8 mouse cellular contexts compared by ENCODE assay signal in the genomic region with DNA sequence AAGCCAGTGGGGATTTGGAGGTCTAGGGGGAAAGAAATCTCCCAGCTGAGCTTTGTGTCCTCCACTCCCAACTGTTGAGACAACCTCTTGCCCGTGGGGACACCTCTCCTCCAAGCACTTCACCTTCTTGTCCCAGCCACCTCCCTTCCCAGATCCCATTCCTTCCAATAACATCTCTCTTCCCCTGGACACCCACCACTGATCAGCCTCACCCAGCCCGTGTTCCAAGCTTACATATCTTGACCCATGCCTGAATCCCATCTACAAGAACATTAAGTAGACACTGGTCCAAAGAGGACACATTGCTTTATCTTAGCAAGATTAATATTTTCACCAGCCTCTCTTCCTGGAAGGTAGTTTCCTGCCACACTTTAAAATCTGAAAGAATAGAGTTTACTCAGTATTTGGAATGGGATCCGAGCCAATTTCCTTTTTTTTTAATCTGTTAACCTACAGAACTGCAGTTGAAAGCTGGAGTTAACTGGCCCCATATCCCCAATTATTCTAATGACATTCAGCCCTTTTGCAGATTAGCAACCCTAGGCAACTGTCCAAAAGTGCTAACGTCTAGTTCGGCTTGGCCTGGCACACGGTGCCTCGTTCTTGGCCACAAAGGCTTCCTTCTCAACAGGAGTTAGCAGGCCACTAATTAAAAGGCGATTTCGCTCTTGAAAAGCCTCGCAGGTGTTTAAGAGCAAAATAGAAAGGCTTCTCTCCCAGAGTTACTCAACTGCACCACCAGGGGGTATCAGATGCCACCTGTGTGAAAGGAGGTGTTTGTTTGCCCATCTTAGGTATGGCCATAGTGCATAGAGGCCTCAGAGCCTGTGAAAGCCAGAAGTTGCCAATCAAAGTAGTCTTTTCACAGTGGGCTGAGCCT. TPM values are rescaled to one million over a fixed set of nuclear protein-coding genes. Genes with fewer than 3 reads are reported as not detected.
DNase-seq lines count a peak whose midpoint lies in the region; ATAC-seq and TF ChIP-seq lines count a peak whose summit lies in the region.

No protein-coding gene starts in this region.

- peaks cover 13% of the 10 kb centered on the region for H3K4me1 ChIP-seq in embryonic facial prominence, embryonic 14.5 days (ENCODE audit: control insufficient read depth, insufficient read depth, low read length)
- peaks cover 32% of the 10 kb centered on the region for H3K4me1 ChIP-seq in neural tube, embryonic 15.5 days

- no peak overlapping the region for H3K4me3 ChIP-seq in layer of hippocampus, adult 2 months
- no peak overlapping the region for H3K4me3 ChIP-seq in embryonic facial prominence, embryonic 14.5 days (ENCODE audit: low read depth, low read length)
- no peak overlapping the region for H3K4me3 ChIP-seq in neural tube, embryonic 15.5 days (replicated peaks)

- TF ChIP-seq CTCF in layer of hippocampus, adult 2 months (conservative IDR thresholded peaks at IDR 0.05), result peak; percentile 76
- peak; percentile 77 for TF ChIP-seq CTCF in Patski (IDR thresholded peaks at IDR 0.05)

- no peaks in the 10 kb centered on the region for H3K36me3 ChIP-seq in embryonic facial prominence, embryonic 14.5 days (ENCODE audit: control insufficient read depth, insufficient read depth, low read length)
- H3K36me3 ChIP-seq in neural tube, embryonic 15.5 days, result no peaks in the 10 kb centered on the region

- H3K4me2 ChIP-seq in embryonic facial prominence, embryonic 14.5 days (ENCODE audit: low read depth, low read length), result no peak overlapping the region
- no peak overlapping the region for H3K4me2 ChIP-seq in neural tube, embryonic 15.5 days

- DNase-seq in layer of hippocampus, adult 2 months (ENCODE audit: low spot score in 2 of 2), result peak in 1 of 2 experiments; percentile 49
- no peak for DNase-seq in layer of hippocampus, adult 11-12 months (ENCODE audit: low spot score)
- DNase-seq in Patski (ENCODE audit: low read depth, low spot score), result no peak
- peak; percentile 77 for DNase-seq in embryonic facial prominence, embryonic 14.5 days (ENCODE audit: low spot score)
- DNase-seq in kidney, postnatal 25 days, result peak; percentile 46 to 59
- DNase-seq in naive thymus-derived CD4-positive, alpha-beta T cell, adult 2 months (ENCODE audit: low read depth), result peak; percentile 82
- DNase-seq in ovary, postnatal 10 days (ENCODE audit: low spot score), result no peak

- whole genome bisulfite sequencing in embryonic facial prominence, embryonic 14.5 days, result 39% methylated on average over 10 of the region's 10 CpGs
- 38% methylated on average over 10 of the region's 10 CpGs for WGBS in neural tube, embryonic 15.5 days

- peak overlapping the region; percentile 59; the same call in 1 of the 2 replicates for H3K27ac ChIP-seq in layer of hippocampus, adult 2 months
- H3K27ac ChIP-seq in embryonic facial prominence, embryonic 14.5 days (replicated peaks; ENCODE audit: low read depth, low read length), result no peak overlapping the region
- H3K27ac ChIP-seq in neural tube, embryonic 15.5 days (replicated peaks), result no peak overlapping the region

- no peaks in the 10 kb centered on the region for H3K9me3 ChIP-seq in embryonic facial prominence, embryonic 14.5 days (ENCODE audit: control insufficient read depth, low read length)
- H3K9me3 ChIP-seq in neural tube, embryonic 15.5 days (replicated peaks), result no peaks in the 10 kb centered on the region

- in situ Hi-C loops in Patski (cut with MboI; ENCODE audit: low pct_unique_long_range_greater_than_20kb), result loop anchor here (5.0 kb wide), 1 partner anchor 85 kb away; no protein-coding TSS in a partner anchor

- CTCF ChIA-PET in Patski (lab: Charles Lee), result interaction anchor here (0.9 to 7.8 kb wide), 12 partner anchors 9 to 375 kb away, joined by 3 to 56 read pairs (median 4); no protein-coding TSS in a partner anchor

- POLR2A ChIA-PET in Patski (lab: Charles Lee), result no interaction called here

- peak overlapping the region; percentile 3; the same call in 1 of the 2 replicates for H3K9ac ChIP-seq in embryonic facial prominence, embryonic 14.5 days (ENCODE audit: low read depth, low read length)
- no peak overlapping the region for H3K9ac ChIP-seq in neural tube, embryonic 15.5 days (replicated peaks)

- ATAC-seq in Patski, result no peak
- peak; percentile 51; the same call in 1 of the 2 replicates for ATAC-seq in embryonic facial prominence, embryonic 14.5 days (ENCODE audit: low read depth)
- no peak for ATAC-seq in neural tube, embryonic 15.5 days (ENCODE audit: low FRiP score)

- no peaks in the 10 kb centered on the region for H3K27me3 ChIP-seq in Patski
- H3K27me3 ChIP-seq in embryonic facial prominence, embryonic 14.5 days (replicated peaks; ENCODE audit: control insufficient read depth, insufficient read depth, low read length), result no peaks in the 10 kb centered on the region
- no peaks in the 10 kb centered on the region for H3K27me3 ChIP-seq in neural tube, embryonic 15.5 days (replicated peaks)

RNA-seq across cellular contexts. Expression of a gene that starts 26.6 kb away (rescaled TPM):
- total RNA-seq in layer of hippocampus, adult 2 months (2021), result 10 to 100 TPM; 29.8 to 30.7 TPM
- 7.5 TPM for polyA plus RNA-seq in Patski (2021)
- 14.7 and 23.8 TPM in 2 replicates for polyA plus RNA-seq in embryonic facial prominence, embryonic 14.5 days (2014; fragmentation: Nextera tagmentation; extraction: Ambion mirVana)
- 14.7 and 16.4 TPM in 2 replicates for polyA plus RNA-seq in neural tube, embryonic 15.5 days (2015; fragmentation: Nextera tagmentation; extraction: Ambion mirVana)

Comparison
In these comparisons a context has a peak if more than half of its experiments do, and no peak if none do; other contexts are left out.
1. DNase-seq: peak in embryonic facial prominence, embryonic 14.5 days (single experiment), kidney, postnatal 25 days (2 of 2) and naive thymus-derived CD4-positive, alpha-beta T cell, adult 2 months (single experiment); none in layer of hippocampus, adult 11-12 months (single experiment), Patski (single experiment) and ovary, postnatal 10 days (single experiment).